Mouse (Mus musculus) CH12.LX (cell line): ENCODE data around the gene G430095P16Rik. TPM values are rescaled to one million over a fixed set of nuclear protein-coding genes. Genes with fewer than 3 reads are reported as not detected.

Source experiments
- DNase-seq: peaks from one replicate; pipeline ENCODE4 v3.0.0-alpha.2; 2013; ENCODE audit errors: extremely low read depth
- H3K27ac ChIP-seq: 2 replicates; pipeline ENCODE4 v1.5.1; 2012; ENCODE audit warnings: low read depth, mild to moderate bottlenecking, control low read depth, moderate library complexity; ENCODE audit not compliant: insufficient read depth
- H3K27me3 ChIP-seq: replicated peaks from 2 replicates; pipeline ENCODE3; 2012; ENCODE audit warnings: inconsistent platforms
- H3K36me3 ChIP-seq, 2 experiments: replicated peaks in 1 of 2; 2 replicates each; pipeline versions ENCODE3 to v1.6.1; 2012; ENCODE audit warnings: inconsistent platforms in 1 of 2, low read length in 1 of 2, mild to moderate bottlenecking in 1 of 2, mixed read lengths in 1 of 2, moderate library complexity in 1 of 2; ENCODE audit not compliant: control insufficient read depth in 1 of 2, insufficient read depth in 1 of 2
- H3K4me1 ChIP-seq, 2 experiments: 2 replicates each; pipeline ENCODE4 v1.6.1; 2012; ENCODE audit warnings: inconsistent platforms in 1 of 2, moderate library complexity in 1 of 2; ENCODE audit not compliant: insufficient read depth in 2 of 2, control insufficient read depth in 1 of 2
- H3K4me2 ChIP-seq: 2 replicates; pipeline ENCODE4 v1.6.1; 2012; ENCODE audit warnings: low read depth, mild to moderate bottlenecking, control low read depth; ENCODE audit not compliant: poor library complexity, insufficient read depth, severe bottlenecking
- H3K4me3 ChIP-seq, 3 experiments: fragments of 150-350 bp in 1 of 3; sonication (generic) in 1 of 3; replicated peaks in 1 of 3; 2 replicates each; pipeline versions ENCODE3 to v1.5.1; 2011 to 2012; ENCODE audit warnings: low read depth in 2 of 3, low read length in 2 of 3, mild to moderate bottlenecking in 2 of 3, moderate library complexity in 2 of 3, control low read depth in 1 of 3, improper control_type of control experiment in 1 of 3, inconsistent platforms in 1 of 3, mixed read lengths in 1 of 3; ENCODE audit not compliant: poor library complexity in 1 of 3
- H3K79me2 ChIP-seq: replicated peaks from 2 replicates; pipeline ENCODE4 v1.6.1; 2012; ENCODE audit warnings: mild to moderate bottlenecking, moderate library complexity; ENCODE audit not compliant: control insufficient read depth, poor library complexity, insufficient read depth, severe bottlenecking; ENCODE audit errors: extremely low read depth
- H3K9ac ChIP-seq: 2 replicates; pipeline ENCODE4 v1.6.1; 2012; ENCODE audit warnings: low read depth, mild to moderate bottlenecking, control low read depth, moderate library complexity; ENCODE audit not compliant: insufficient read depth
- H3K9me3 ChIP-seq: replicated peaks from 2 replicates; pipeline ENCODE3; 2012; ENCODE audit warnings: low read length, inconsistent platforms, mixed read lengths
- BHLHE40 ChIP-seq: IDR thresholded peaks from 2 replicates; pipeline ENCODE4 v1.6.1; 2011; ENCODE audit warnings: mild to moderate bottlenecking, low read depth, low read length, improper control_type of control experiment
- CHD1 ChIP-seq: IDR thresholded peaks from 2 replicates; pipeline ENCODE4 v1.6.1; 2012; ENCODE audit warnings: low read depth, low read length, improper control_type of control experiment, inconsistent platforms
- CHD2 ChIP-seq: IDR thresholded peaks from 2 replicates; pipeline ENCODE4 v1.6.1; 2011; ENCODE audit warnings: low read length, improper control_type of control experiment
- CTCF ChIP-seq, 2 experiments: IDR thresholded peaks in 1 of 2; conservative IDR thresholded peaks in 1 of 2; 2 replicates each; pipeline ENCODE4 v1.5.1; 2011 to 2012; ENCODE audit warnings: low read depth in 2 of 2, low read length in 2 of 2, improper control_type of control experiment in 1 of 2, inconsistent platforms in 1 of 2, mild to moderate bottlenecking in 1 of 2, moderate library complexity in 1 of 2
- E2F4 ChIP-seq: IDR thresholded peaks from 2 replicates; pipeline ENCODE4 v1.6.1; 2011; ENCODE audit warnings: low read depth, low read length, improper control_type of control experiment; ENCODE audit not compliant: insufficient replicate concordance
- ELF1 ChIP-seq: IDR thresholded peaks from 2 replicates; pipeline ENCODE4 v1.6.1; 2014; ENCODE audit warnings: low read depth, mild to moderate bottlenecking, inconsistent platforms, low read length, improper control_type of control experiment
- EP300 ChIP-seq: IDR thresholded peaks from 2 replicates; pipeline ENCODE4 v1.6.1; 2011; ENCODE audit warnings: low read length, improper control_type of control experiment
- ETS1 ChIP-seq: conservative IDR thresholded peaks from 2 replicates; pipeline ENCODE4 v1.6.1; 2012; ENCODE audit warnings: low read depth, mild to moderate bottlenecking, inconsistent platforms, low read length, improper control_type of control experiment, moderate library complexity
- GABPA ChIP-seq: IDR thresholded peaks from 2 replicates; pipeline ENCODE4 v1.6.1; 2012; ENCODE audit warnings: low read depth, low read length, improper control_type of control experiment, inconsistent platforms; ENCODE audit not compliant: insufficient replicate concordance
- HCFC1 ChIP-seq: IDR thresholded peaks from 2 replicates; pipeline ENCODE4 v1.6.1; 2012; ENCODE audit warnings: low read depth, mild to moderate bottlenecking, inconsistent platforms, low read length, improper control_type of control experiment
- IRF4 ChIP-seq: IDR thresholded peaks from 2 replicates; pipeline ENCODE4 v1.6.1; 2014; ENCODE audit warnings: low read depth, mild to moderate bottlenecking, inconsistent platforms, low read length, improper control_type of control experiment
- JUN ChIP-seq: IDR thresholded peaks from 2 replicates; pipeline ENCODE4 v1.6.1; 2011; ENCODE audit warnings: low read depth, mild to moderate bottlenecking, low read length, improper control_type of control experiment, moderate library complexity; ENCODE audit not compliant: insufficient read depth
- JUND ChIP-seq: conservative IDR thresholded peaks from 2 replicates; pipeline ENCODE4 v1.6.1; 2011; ENCODE audit warnings: low read depth, low read length, improper control_type of control experiment
- KAT2A ChIP-seq: IDR thresholded peaks from 2 replicates; pipeline ENCODE4 v1.6.1; 2012; ENCODE audit warnings: low read length, improper control_type of control experiment, inconsistent platforms; ENCODE audit not compliant: insufficient replicate concordance
- MAFK ChIP-seq: IDR thresholded peaks from 2 replicates; pipeline ENCODE4 v1.6.1; 2011; ENCODE audit warnings: low read length, improper control_type of control experiment; ENCODE audit not compliant: insufficient replicate concordance
- MAX ChIP-seq: IDR thresholded peaks from 2 replicates; pipeline ENCODE4 v1.6.1; 2011; ENCODE audit warnings: low read length, improper control_type of control experiment
- MAZ ChIP-seq: IDR thresholded peaks from 2 replicates; pipeline ENCODE4 v1.6.1; 2012; ENCODE audit warnings: low read depth, mild to moderate bottlenecking, inconsistent platforms, low read length, improper control_type of control experiment, moderate library complexity
- MEF2A ChIP-seq: IDR thresholded peaks from 2 replicates; pipeline ENCODE4 v1.6.1; 2014; ENCODE audit warnings: low read depth, mild to moderate bottlenecking, inconsistent platforms, low read length, improper control_type of control experiment, borderline replicate concordance
- MXI1 ChIP-seq: IDR thresholded peaks from 2 replicates; pipeline ENCODE4 v1.6.1; 2011; ENCODE audit warnings: mild to moderate bottlenecking, low read depth, low read length, improper control_type of control experiment
- MYC ChIP-seq: IDR thresholded peaks from 2 replicates; pipeline ENCODE4 v1.6.1; 2011; ENCODE audit warnings: low read depth, mild to moderate bottlenecking, improper control_type of control experiment, low read length
- NELFE ChIP-seq: IDR thresholded peaks from 2 replicates; pipeline ENCODE4 v1.6.1; 2011; ENCODE audit warnings: low read depth, low read length, improper control_type of control experiment
- NRF1 ChIP-seq: IDR thresholded peaks from 2 replicates; pipeline ENCODE4 v1.6.1; 2014; ENCODE audit warnings: low read depth, mild to moderate bottlenecking, inconsistent platforms, low read length, improper control_type of control experiment, moderate library complexity
- PAX5 ChIP-seq: IDR thresholded peaks from 2 replicates; pipeline ENCODE4 v1.6.1; 2012; ENCODE audit warnings: low read length, inconsistent platforms, mixed read lengths
- POLR2A ChIP-seq: IDR thresholded peaks from 2 replicates; pipeline ENCODE4 v1.6.1; 2011; ENCODE audit warnings: low read depth, mild to moderate bottlenecking, improper control_type of control experiment, low read length
- POLR2AphosphoS2 ChIP-seq: IDR thresholded peaks from 2 replicates; pipeline ENCODE4 v1.6.1; 2011; ENCODE audit warnings: low read depth, low read length, improper control_type of control experiment
- RAD21 ChIP-seq: IDR thresholded peaks from 2 replicates; pipeline ENCODE4 v1.6.1; 2011; ENCODE audit warnings: low read depth, mild to moderate bottlenecking, low read length, improper control_type of control experiment, moderate library complexity
- RCOR1 ChIP-seq: conservative IDR thresholded peaks from 2 replicates; pipeline ENCODE4 v1.6.1; 2012; ENCODE audit warnings: low read depth, mild to moderate bottlenecking, inconsistent platforms, low read length, improper control_type of control experiment
- SIN3A ChIP-seq: IDR thresholded peaks from 2 replicates; pipeline ENCODE4 v1.6.1; 2012; ENCODE audit warnings: low read length, improper control_type of control experiment, inconsistent platforms
- SMC3 ChIP-seq: IDR thresholded peaks from 2 replicates; pipeline ENCODE4 v1.6.1; 2011; ENCODE audit warnings: low read depth, low read length, improper control_type of control experiment
- TBP ChIP-seq: conservative IDR thresholded peaks from 2 replicates; pipeline ENCODE4 v1.6.1; 2011; ENCODE audit warnings: low read depth, low read length, improper control_type of control experiment
- TCF12 ChIP-seq: IDR thresholded peaks from 2 replicates; pipeline ENCODE4 v1.6.1; 2014; ENCODE audit warnings: low read depth, mild to moderate bottlenecking, inconsistent platforms, low read length, improper control_type of control experiment
- UBTF ChIP-seq: IDR thresholded peaks from 2 replicates; pipeline ENCODE4 v1.6.1; 2012; ENCODE audit warnings: low read depth, mild to moderate bottlenecking, inconsistent platforms, low read length, improper control_type of control experiment, moderate library complexity
- USF1 ChIP-seq: IDR thresholded peaks from 2 replicates; pipeline ENCODE4 v1.6.1; 2014; ENCODE audit warnings: low read depth, mild to moderate bottlenecking, inconsistent platforms, low read length, improper control_type of control experiment
- USF2 ChIP-seq: conservative IDR thresholded peaks from 2 replicates; pipeline ENCODE4 v1.6.1; 2011; ENCODE audit warnings: low read depth, low read length, improper control_type of control experiment
- ZC3H11A ChIP-seq: IDR thresholded peaks from 2 replicates; pipeline ENCODE4 v1.6.1; 2012; ENCODE audit warnings: low read depth, mild to moderate bottlenecking, inconsistent platforms, low read length, improper control_type of control experiment
- ZKSCAN1 ChIP-seq: IDR thresholded peaks from 2 replicates; pipeline ENCODE4 v1.6.1; 2012; ENCODE audit warnings: low read depth, inconsistent platforms, low read length, improper control_type of control experiment, borderline replicate concordance
- ZMIZ1 ChIP-seq: IDR thresholded peaks from 2 replicates; pipeline ENCODE4 v1.6.1; 2012; ENCODE audit warnings: low read depth, mild to moderate bottlenecking, inconsistent platforms, low read length, improper control_type of control experiment
- ZNF384 ChIP-seq: IDR thresholded peaks from 2 replicates; pipeline ENCODE4 v1.6.1; 2012; ENCODE audit warnings: low read depth, low read length, improper control_type of control experiment, inconsistent platforms
- dilution Hi-C: fragments of 300-500 bp; cut with MboI; formaldehyde crosslinking; loops from 2 replicates; pipeline ENCODE4 v1.14.3; 2020; ENCODE audit warnings: low sequenced_read_pairs; ENCODE audit not compliant: extremely low pct_unique_long_range_greater_than_20kb, extremely low pct_ligation_motif_present
- in situ Hi-C: fragments of 300-500 bp; cut with MboI; formaldehyde crosslinking; loops from 3 replicates; pipeline ENCODE4 v1.14.3; 2019; ENCODE audit warnings: low sequenced_read_pairs, low pct_ligation_motif_present, low pct_unique_long_range_greater_than_20kb, mixed read lengths
- polyA plus RNA-seq: library from polyadenylated mRNA; unstranded; fragments of >175 nt; gene quantifications from 2 replicates; pipeline ENCODE4 v1.2.1, GENCODE M21; 2012; ENCODE audit warnings: low read depth; ENCODE audit not compliant: insufficient read length
- total RNA-seq, 2 experiments: library from RNA; depleted of rRNA; stranded (reverse); fragments of 300-350 nt in 1 of 2; fragments of >200 nt in 1 of 2; gene quantifications; 2 replicates each; pipeline ENCODE4 v1.2.3; 2012 to 2014

Gene G430095P16Rik
- total and polyA plus RNA-seq, 3 experiments, result 0.17 TPM; not detected in 2

- H3K4me2 ChIP-seq, result peak overlapping the region; percentile 64; the same call in 1 of the 2 replicates
- peaks cover 91% of the 10 kb centered on the region for H3K27me3 ChIP-seq
- H3K79me2 ChIP-seq, result no peaks in the 10 kb centered on the region
- H3K4me3 ChIP-seq, result no peak overlapping the region
- TF ChIP-seq MYC (peak; percentile 92), USF1 (peak; percentile 6; the same call in 1 of the 2 replicates), MAX (peak; percentile 93), JUN (no peak), IRF4 (no peak), ETS1 (no peak), ZC3H11A (peak; percentile 38), MAFK (no peak), NELFE (peak; percentile 80; the same call in 1 of the 2 replicates), TBP (no peak), E2F4 (no peak), GABPA (no peak), CHD1 (no peak), UBTF (peak; percentile 40; the same call in 1 of the 2 replicates), ZNF384 (no peak; the same call in 1 of the 2 replicates), RAD21 (peak; percentile 75), TCF12 (0 out of 2 replicates have a peak, but pooled peaks have one; percentile 50), ZMIZ1 (no peak), KAT2A (no peak), ZKSCAN1 (no peak), EP300 (no peak), HCFC1 (peak; percentile 26; the same call in 1 of the 2 replicates), JUND (no peak), MEF2A (peak; percentile 50; the same call in 1 of the 2 replicates), ELF1 (peak; percentile 47; the same call in 1 of the 2 replicates), BHLHE40 (peak; percentile 85), POLR2AphosphoS2 (no peak), SIN3A (no peak; the same call in 1 of the 2 replicates), PAX5 (no peak), SMC3 (peak; percentile 96), POLR2A (no peak), NRF1 (no peak), RCOR1 (no peak), USF2 (0 out of 2 replicates have a peak, but pooled peaks have one; percentile 10), MAZ (0 out of 2 replicates have a peak, but pooled peaks have one; percentile 45), CHD2 (no peak), CTCF (conservative IDR thresholded peaks at IDR 0.05 in 1 of 2, IDR thresholded peaks at IDR 0.05 in 1 of 2; ENCODE audit: low read depth in 2 of 2, low read length in 2 of 2) (peak; percentile 57 to 100), MXI1 (peak; percentile 85)
- no peaks in the 10 kb centered on the region for H3K36me3 ChIP-seq
- peak; percentile 71 for DNase-seq
- no peak overlapping the region for H3K27ac ChIP-seq
- peaks cover 3 to 23% of the 10 kb centered on the region in 2 experiments for H3K4me1 ChIP-seq
- no peaks in the 10 kb centered on the region for H3K9me3 ChIP-seq
- in situ Hi-C loops, result loop anchor here (5.0 kb wide), 1 partner anchor 70 kb away; no protein-coding TSS in a partner anchor
- H3K9ac ChIP-seq, result no peak overlapping the region
- dilution Hi-C loops, result no loop called here
These were observed 14.8 kb downstream of the G430095P16Rik start for GRCm38 (mm10) chr8:84737608-84738007.
